Mouse (Mus musculus) heart, embryonic 11.5 days (tissue): ENCODE measurements at regions not wholly inside any gene's neighbourhood (a gene's known extent, or its start where the extent isn't known, plus 50 kb on each side); places are given as distances from the start of the nearest gene placed in this dataset.

Experiments used
- ATAC-seq: fragments of 200-750 bp; cut with Nextera tagmentation; replicated peaks from 2 replicates; pipeline ENCODE4 v1.8.0; 2017; ENCODE audit warnings: moderate library complexity; ENCODE audit not compliant: insufficient number of reproducible peaks, low FRiP score, low TSS enrichment
- H3K27ac ChIP-seq: fragments of 300-500 bp; sonication (generic); 2 replicates; pipeline ENCODE4 v1.5.1; 2014; ENCODE audit warnings: mild to moderate bottlenecking, low read depth, low read length
- H3K27me3 ChIP-seq: fragments of 300-500 bp; sonication (generic); 2 replicates; pipeline ENCODE4 v1.6.1; 2014; ENCODE audit warnings: mild to moderate bottlenecking, low read length, mixed read lengths; ENCODE audit not compliant: control insufficient read depth, insufficient read depth
- H3K36me3 ChIP-seq: fragments of 300-500 bp; sonication (generic); 2 replicates; pipeline ENCODE4 v1.6.1; 2014; ENCODE audit warnings: mild to moderate bottlenecking, low read length, moderate library complexity, mixed read lengths; ENCODE audit not compliant: control insufficient read depth, insufficient read depth
- H3K4me1 ChIP-seq: fragments of 300-500 bp; sonication (generic); 2 replicates; pipeline ENCODE4 v1.6.1; 2014; ENCODE audit warnings: low read length; ENCODE audit not compliant: control insufficient read depth, insufficient read depth
- H3K4me2 ChIP-seq: fragments of 300-500 bp; sonication (generic); 2 replicates; pipeline ENCODE4 v1.6.1; 2014; ENCODE audit warnings: mild to moderate bottlenecking, moderate library complexity
- H3K4me3 ChIP-seq: fragments of 300-500 bp; sonication (generic); 2 replicates; pipeline ENCODE4 v1.5.1; 2014; ENCODE audit warnings: low read depth, low read length
- H3K9ac ChIP-seq: fragments of 300-500 bp; sonication (generic); 2 replicates; pipeline ENCODE4 v1.6.1; 2014; ENCODE audit warnings: mild to moderate bottlenecking, low read depth, low read length, moderate library complexity
- H3K9me3 ChIP-seq: fragments of 300-500 bp; sonication (generic); replicated peaks from 2 replicates; pipeline ENCODE4 v1.6.1; 2016; ENCODE audit warnings: low read length; ENCODE audit not compliant: control insufficient read depth
- WGBS: fragments of 180-500 bp; shearing (Covaris S2); extraction: QIAGEN DNeasy Blood & Tissue Kit; methylation state at CpG from one replicate; pipeline ENCODE4 v1.1.7; 2014; ENCODE audit not compliant: insufficient replicate concordance; 5-methylcytosine and 5-hydroxymethylcytosine counted together

DNA sequence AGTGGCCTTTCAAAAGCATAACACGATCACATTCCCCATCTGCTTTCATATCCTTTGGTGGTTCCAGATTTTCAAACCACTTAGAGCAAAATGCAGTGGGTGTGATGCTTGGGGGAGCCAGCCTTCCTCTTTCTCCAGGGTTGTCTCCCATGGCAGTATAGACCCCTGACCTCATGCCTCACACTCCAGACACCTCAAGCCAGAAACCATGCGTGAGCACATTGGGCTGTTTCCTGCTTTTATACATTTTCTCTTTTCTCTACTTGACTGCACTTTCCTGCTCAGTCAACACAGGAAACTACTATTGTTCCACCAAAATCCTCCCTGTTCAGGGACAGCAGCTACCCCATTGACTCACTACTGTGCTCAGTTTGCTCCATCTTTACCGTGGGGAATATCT is 253.7 kb downstream of the Efnb2 start:
- no peak for ATAC-seq
- WGBS: 62% methylated on average over 3 of the region's 3 CpGs
- no peak overlapping the region for H3K27ac ChIP-seq

DNA sequence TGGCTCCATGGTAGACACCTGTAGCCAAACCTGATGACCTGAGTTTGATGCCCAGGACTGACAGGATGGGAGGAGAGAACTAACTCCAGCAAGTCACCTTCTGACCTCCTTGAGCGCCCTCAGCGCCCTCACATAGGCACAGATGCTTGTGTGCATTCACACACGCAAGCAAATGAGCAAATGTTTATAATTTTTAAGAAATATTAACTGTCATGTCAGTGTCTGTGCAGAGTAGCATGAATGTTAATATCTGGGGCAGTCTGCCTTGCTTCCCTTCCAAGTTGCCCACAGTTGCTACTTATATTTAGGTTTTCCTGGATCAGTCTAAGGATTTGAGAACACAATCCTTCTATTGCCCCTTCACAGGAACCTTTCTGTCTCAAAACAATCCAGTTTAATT is 257.6 kb downstream of the Efnb2 start:
- H3K27ac ChIP-seq: no peak overlapping the region
- no peak overlapping the region for H3K4me2 ChIP-seq
- no peak overlapping the region for H3K9ac ChIP-seq
- no peaks in the 10 kb centered on the region for H3K36me3 ChIP-seq
- no peaks in the 10 kb centered on the region for H3K27me3 ChIP-seq
- no peaks in the 10 kb centered on the region; the same call in 1 of the 2 replicates for H3K4me1 ChIP-seq
- H3K9me3 ChIP-seq: peaks cover under 1% of the 10 kb centered on the region; the same call in 1 of the 2 replicates
- no peak for ATAC-seq
- no peak overlapping the region for H3K4me3 ChIP-seq
- 86% methylated on average over 3 of the region's 3 CpGs for WGBS

More for the DNA sequence above, 253.7 kb downstream of the Efnb2 start:
- Histone ChIP-seq H3K4me3 (no peak overlapping the region), H3K4me1 (no peaks in the 10 kb centered on the region), H3K4me2 (no peak overlapping the region), H3K9ac (no peak overlapping the region), H3K9me3 (peaks cover 2% of the 10 kb centered on the region; the same call in 1 of the 2 replicates), H3K36me3 (no peaks in the 10 kb centered on the region), H3K27me3 (no peaks in the 10 kb centered on the region)

DNA sequence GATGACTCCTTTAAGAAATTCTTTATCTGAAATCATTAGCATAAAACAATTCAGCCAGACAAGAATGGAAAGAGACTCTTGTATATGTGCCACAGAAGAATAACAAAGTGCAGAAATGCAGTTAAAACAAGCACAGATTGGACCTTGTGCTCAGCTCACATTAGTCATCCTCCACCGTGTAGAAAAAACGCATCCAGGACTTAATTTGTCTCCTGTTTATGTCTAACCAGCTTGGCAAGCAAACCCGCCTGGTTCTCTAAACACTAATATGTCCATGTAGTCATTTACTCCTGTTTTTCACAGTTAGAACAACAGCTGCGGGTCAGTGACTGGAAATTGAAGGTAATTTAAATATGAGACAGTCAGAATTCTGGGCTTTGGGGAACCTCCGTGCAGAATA is 268.7 kb downstream of the Efnb2 start:
- WGBS: 78% methylated on average over 5 of the region's 5 CpGs
- no peak for ATAC-seq
- no peaks in the 10 kb centered on the region for H3K9me3 ChIP-seq
- no peaks in the 10 kb centered on the region for H3K4me1 ChIP-seq
- H3K4me2 ChIP-seq: no peak overlapping the region
- no peaks in the 10 kb centered on the region for H3K27me3 ChIP-seq
- no peak overlapping the region for H3K27ac ChIP-seq
- H3K4me3 ChIP-seq: no peak overlapping the region
- no peaks in the 10 kb centered on the region for H3K36me3 ChIP-seq
- no peak overlapping the region for H3K9ac ChIP-seq

DNA sequence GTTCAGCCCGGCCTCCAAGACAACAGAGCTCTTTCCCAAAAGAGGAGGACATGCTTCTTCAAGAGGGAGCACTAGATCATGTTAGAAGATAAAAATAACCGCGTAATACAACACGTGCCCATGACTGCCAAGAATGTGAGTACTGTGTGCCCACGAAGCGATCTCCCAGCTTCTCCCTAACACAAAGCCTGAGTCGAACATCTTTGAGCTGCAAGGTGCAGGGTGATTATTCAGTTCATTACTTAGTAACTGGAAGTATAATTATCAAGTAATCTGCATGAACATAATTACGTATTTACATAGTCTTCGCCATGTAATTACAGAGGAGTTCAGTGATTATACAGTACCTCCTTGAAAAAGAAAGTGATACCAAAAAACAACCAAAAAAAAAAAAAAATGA is 269.7 kb downstream of the Efnb2 start:
- Histone ChIP-seq H3K9me3 (no peaks in the 10 kb centered on the region), H3K4me3 (no peak overlapping the region), H3K4me1 (no peaks in the 10 kb centered on the region), H3K27me3 (no peaks in the 10 kb centered on the region), H3K9ac (no peak overlapping the region), H3K4me2 (no peak overlapping the region), H3K36me3 (no peaks in the 10 kb centered on the region), H3K27ac (no peak overlapping the region)
- no peak for ATAC-seq
- WGBS: 78% methylated on average over 9 of the region's 9 CpGs

DNA sequence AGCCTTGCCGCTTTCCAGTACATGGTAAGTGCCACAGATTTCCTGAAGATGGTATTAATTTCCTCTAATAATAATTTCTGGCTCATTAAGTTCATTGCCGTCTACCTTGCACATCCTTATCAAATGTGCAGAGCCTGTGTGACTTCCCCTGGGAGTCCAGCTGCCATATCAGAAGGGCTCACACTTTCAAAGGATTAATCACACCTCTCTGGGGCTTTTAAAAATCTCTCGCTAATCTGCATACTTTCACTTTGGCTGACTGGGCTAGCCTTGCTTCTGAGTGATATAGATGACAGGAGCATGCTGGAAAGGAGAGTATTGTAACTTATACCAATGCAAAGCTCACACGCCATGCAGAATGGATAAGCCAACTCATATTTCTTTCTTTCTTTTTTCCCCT is 282.8 kb downstream of the Efnb2 start:
- 51% methylated on average over 4 of the region's 4 CpGs for WGBS
- Histone ChIP-seq H3K27me3 (no peaks in the 10 kb centered on the region), H3K4me3 (no peak overlapping the region), H3K27ac (no peak overlapping the region), H3K9me3 (no peaks in the 10 kb centered on the region), H3K4me1 (no peaks in the 10 kb centered on the region), H3K4me2 (no peak overlapping the region), H3K9ac (no peak overlapping the region), H3K36me3 (no peaks in the 10 kb centered on the region)
- ATAC-seq: no peak

DNA sequence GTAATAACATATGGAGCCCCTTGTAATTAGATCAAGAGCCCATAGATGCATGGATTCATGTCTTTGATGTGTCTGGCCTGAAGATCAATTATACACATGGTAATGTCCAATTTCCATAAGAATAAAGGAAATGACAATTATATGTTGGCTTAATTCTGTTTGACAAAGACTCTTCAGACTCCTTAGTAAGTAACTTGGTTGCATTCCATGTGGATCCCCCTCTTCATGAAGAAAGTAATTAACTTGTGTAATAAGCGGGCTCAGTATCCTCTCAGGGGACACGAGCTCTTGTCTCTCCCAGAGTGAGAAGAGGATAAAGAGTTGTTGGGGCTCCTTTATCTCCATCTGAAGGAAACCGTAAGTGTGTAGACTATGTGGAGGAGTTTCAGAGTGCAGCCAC is 284.3 kb downstream of the Efnb2 start:
- Histone ChIP-seq H3K36me3 (no peaks in the 10 kb centered on the region), H3K4me2 (no peak overlapping the region), H3K4me3 (no peak overlapping the region), H3K9me3 (no peaks in the 10 kb centered on the region), H3K4me1 (no peaks in the 10 kb centered on the region), H3K27ac (no peak overlapping the region), H3K27me3 (no peaks in the 10 kb centered on the region), H3K9ac (no peak overlapping the region)
- ATAC-seq: no peak
- 70% methylated on average over 3 of the region's 3 CpGs for WGBS

DNA sequence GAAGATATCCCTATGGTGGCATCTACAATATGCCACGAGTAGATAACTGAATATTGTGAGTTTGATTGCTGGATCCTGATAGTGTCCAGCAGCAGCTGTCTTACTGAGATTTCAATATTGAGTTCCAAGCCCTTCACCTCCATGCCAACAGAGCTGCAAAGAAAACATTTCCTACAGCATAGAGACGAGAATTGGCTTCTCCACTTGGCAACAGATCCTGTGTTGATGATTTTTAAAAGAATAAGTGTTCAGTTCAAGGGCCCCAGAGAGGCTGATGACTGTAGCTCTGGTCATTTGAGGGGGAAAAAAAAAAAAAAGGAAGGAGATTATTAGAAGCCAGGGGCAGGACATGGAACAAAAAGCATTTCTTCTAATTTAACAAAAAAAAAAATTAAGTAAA is 284.7 kb downstream of the Efnb2 start:
- 62% methylated on average over 2 of the region's 2 CpGs for WGBS
- H3K27ac ChIP-seq: no peak overlapping the region
- no peaks in the 10 kb centered on the region for H3K9me3 ChIP-seq
- H3K4me1 ChIP-seq: no peaks in the 10 kb centered on the region
- ATAC-seq: no peak
- no peaks in the 10 kb centered on the region for H3K27me3 ChIP-seq
- H3K4me3 ChIP-seq: no peak overlapping the region
- H3K4me2 ChIP-seq: no peak overlapping the region
- H3K36me3 ChIP-seq: no peaks in the 10 kb centered on the region
- H3K9ac ChIP-seq: no peak overlapping the region

DNA sequence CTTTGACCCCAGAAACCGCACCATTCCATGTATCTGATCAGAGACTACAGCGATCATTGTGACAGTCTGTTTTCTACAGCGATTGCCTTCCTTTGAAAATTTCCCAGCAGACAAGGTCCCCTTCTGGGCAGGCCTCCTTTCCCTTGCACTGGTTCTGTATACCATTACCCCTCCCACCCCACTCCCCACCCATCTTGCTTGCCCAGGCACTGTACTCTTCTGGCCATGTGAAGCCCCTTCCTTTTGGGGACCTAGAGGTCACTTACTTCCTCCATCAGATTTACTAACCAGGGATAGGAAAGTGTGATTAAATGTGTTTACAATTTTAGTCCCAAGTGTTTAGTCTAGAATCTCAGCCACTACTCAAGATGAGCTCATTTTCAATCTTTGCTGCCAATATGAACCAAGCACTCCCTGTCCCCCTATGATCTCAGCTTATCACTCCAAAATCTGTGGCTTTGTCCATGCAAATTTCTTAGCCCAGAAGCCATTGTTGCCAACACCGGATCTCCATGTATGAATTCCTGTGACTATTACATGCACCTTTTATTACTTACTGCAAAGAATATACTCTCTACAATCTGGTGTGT is 293.7 kb downstream of the Efnb2 start:
- no peaks in the 10 kb centered on the region for H3K4me1 ChIP-seq
- 91% methylated on average over 4 of the region's 4 CpGs for WGBS
- no peaks in the 10 kb centered on the region for H3K27me3 ChIP-seq
- H3K4me2 ChIP-seq: no peak overlapping the region
- no peaks in the 10 kb centered on the region for H3K36me3 ChIP-seq
- no peak overlapping the region for H3K27ac ChIP-seq
- no peak for ATAC-seq
- H3K9me3 ChIP-seq: no peaks in the 10 kb centered on the region
- no peak overlapping the region for H3K4me3 ChIP-seq
- no peak overlapping the region for H3K9ac ChIP-seq

DNA sequence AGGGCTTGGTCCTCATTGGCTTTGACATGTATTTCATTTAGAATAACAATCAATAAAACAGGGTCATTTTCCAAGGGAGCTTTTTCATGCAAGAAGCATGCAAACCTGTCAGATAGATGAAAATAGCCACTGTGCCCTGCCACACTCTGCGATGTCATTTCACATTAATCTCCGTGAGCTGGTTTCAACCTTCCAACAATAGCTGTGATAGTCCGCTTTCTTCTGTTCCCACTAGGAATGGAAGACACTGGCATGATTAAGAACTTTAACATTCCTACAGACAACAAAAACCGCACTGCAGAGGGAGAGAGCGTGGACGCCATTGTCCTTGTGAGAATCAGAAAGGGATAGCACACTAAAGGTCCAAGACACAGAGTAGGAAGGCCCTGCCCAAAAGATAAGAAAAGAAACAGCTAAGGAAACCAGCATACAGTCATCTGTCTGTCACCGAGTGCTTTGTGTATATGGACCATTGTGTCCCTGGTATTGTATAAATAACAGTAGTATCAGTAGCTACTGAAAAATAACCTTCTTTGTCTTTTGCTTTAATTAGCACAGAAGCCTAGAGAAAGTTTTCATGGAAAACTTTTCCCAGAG is 299.0 kb downstream of the Efnb2 start:
- no peaks in the 10 kb centered on the region for H3K27me3 ChIP-seq
- no peak overlapping the region for H3K27ac ChIP-seq
- ATAC-seq: no peak
- no peaks in the 10 kb centered on the region for H3K9me3 ChIP-seq
- 68% methylated on average over 7 of the region's 7 CpGs for WGBS
- H3K4me2 ChIP-seq: no peak overlapping the region
- H3K9ac ChIP-seq: no peak overlapping the region
- H3K4me3 ChIP-seq: no peak overlapping the region
- H3K4me1 ChIP-seq: no peaks in the 10 kb centered on the region; the same call in 1 of the 2 replicates
- no peaks in the 10 kb centered on the region for H3K36me3 ChIP-seq
